Mouse (Mus musculus): ENCODE data around the gene Ispd.

DNA sequence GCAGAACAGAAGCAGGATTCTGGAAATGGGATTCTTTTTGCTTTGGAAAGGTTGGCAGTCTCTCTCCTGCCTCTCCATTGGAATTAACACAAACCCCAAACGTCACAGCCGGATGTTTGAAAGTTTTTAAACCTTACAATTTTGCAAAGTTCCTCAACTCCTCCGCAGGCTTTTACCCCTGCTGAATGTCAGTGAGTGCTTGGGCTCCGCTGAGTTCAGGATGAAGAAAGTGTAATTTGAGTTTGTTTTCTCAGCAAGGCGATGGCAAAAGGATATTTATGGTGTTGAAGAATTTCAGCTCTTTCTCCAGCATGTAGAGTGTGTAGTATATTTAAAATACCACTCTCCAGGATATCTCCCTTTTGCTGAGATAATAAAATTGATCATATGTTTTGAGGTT is 336.3 kb downstream of the Ispd start:
- TF ChIP-seq CTCF (IDR thresholded peaks at IDR 0.05; ENCODE audit: borderline replicate concordance, insufficient read depth, low read length): no peak
- no peak for TF ChIP-seq POLR2A (IDR thresholded peaks at IDR 0.05; ENCODE audit: low read depth, low read length)

Data from embryonic fibroblast, embryonic 13.5 days (primary cell).